ENCODE assay signal across 8 mouse cellular contexts in the genomic region with DNA sequence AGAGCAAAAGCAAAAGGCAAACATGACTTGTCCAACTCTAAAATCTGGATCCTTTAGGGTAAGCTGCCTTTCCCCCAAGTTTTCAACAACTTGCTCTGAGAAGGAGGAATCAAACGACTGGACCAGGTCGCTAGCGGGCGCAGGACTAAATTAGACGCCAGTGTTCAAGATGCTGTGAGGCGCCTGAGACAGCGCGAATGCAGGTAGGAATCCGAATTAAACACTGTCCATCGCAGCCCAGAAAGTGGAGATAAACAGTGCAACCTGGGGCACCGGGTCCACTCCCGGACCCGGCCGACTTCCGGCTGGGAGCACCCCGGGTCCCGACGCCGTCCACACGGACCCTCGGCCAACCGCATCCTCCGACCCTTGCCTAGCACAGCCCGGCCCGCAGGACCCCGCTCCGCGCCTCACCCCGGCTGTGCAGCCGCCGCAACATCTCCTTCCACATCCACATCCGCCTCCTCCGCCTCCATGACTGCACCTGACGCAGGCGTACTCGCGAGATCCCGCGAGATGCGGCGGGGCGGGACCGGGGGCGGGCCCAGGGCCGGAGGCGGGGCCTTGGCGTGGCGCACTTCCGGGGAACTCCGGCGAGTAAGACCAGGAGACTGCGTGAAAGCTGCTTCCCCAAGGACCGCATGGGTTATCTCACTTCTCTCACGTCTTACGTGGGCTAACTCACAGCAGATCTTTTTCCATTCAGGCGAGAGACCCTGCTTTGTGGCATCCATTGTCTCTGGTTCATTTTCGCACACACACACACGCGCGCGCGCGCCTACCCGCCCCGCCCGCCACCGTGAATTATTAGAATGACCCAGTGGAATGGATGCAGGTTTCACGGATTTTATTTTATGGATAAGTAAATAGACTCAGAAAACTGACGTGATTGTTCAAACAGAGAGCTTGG. TPM values are rescaled to one million over a fixed set of nuclear protein-coding genes. Genes with fewer than 3 reads are reported as not detected.
DNase-seq lines count a peak whose midpoint lies in the region; ATAC-seq and TF ChIP-seq lines count a peak whose summit lies in the region.

Gene Mysm1 (minus strand): TSS at position 511 of the 910 bp plus-strand sequence.

- H3K4me3 ChIP-seq in C2C12 (ENCODE audit: insufficient read depth, poor library complexity, severe bottlenecking) (peak within 1 kb of the TSS; percentile 75), myocyte (peak within 1 kb of the TSS; percentile 70)
- H3K4me3 ChIP-seq in erythroblast, embryonic 14.5 days (replicated peaks), result peak within 1 kb of the TSS; percentile 88
- H3K4me3 ChIP-seq in heart, embryonic 11.5 days (ENCODE audit: low read depth, low read length), result peak within 1 kb of the TSS; percentile 77
- H3K4me3 ChIP-seq in kidney, embryonic 16.5 days (ENCODE audit: low read length), result peak within 1 kb of the TSS; percentile 90
- H3K4me3 ChIP-seq in liver, adult 2 months (ENCODE audit: insufficient read depth, low read depth, low read length), result peak within 1 kb of the TSS; percentile 89

- H3K4me1 ChIP-seq in erythroblast, embryonic 14.5 days (ENCODE audit: control insufficient read depth), result peaks cover 22% of the 10 kb centered on the region
- H3K4me1 ChIP-seq in heart, embryonic 11.5 days (ENCODE audit: control insufficient read depth, insufficient read depth, low read length), result peaks cover 10% of the 10 kb centered on the region
- H3K4me1 ChIP-seq in kidney, embryonic 16.5 days (ENCODE audit: insufficient read depth, low read length), result peaks cover 17% of the 10 kb centered on the region
- peaks cover 10% of the 10 kb centered on the region for H3K4me1 ChIP-seq in liver, adult 2 months (ENCODE audit: control insufficient read depth, insufficient read depth, low read length)

- H3K27me3 ChIP-seq in C2C12 (ENCODE audit: control insufficient read depth, insufficient read depth, insufficient read length) (no peaks in the 10 kb centered on the region), myocyte (ENCODE audit: control insufficient read depth, insufficient read depth, insufficient read length) (no peaks in the 10 kb centered on the region)
- H3K27me3 ChIP-seq in erythroblast, embryonic 14.5 days (ENCODE audit: control insufficient read depth), result no peaks in the 10 kb centered on the region
- H3K27me3 ChIP-seq in heart, embryonic 11.5 days (ENCODE audit: control insufficient read depth, insufficient read depth, low read length), result no peaks in the 10 kb centered on the region
- H3K27me3 ChIP-seq in kidney, embryonic 16.5 days (ENCODE audit: insufficient read depth, low read length), result no peaks in the 10 kb centered on the region
- no peaks in the 10 kb centered on the region for H3K27me3 ChIP-seq in liver, adult 2 months (ENCODE audit: control insufficient read depth, insufficient read depth, low read length)
- no peaks in the 10 kb centered on the region for H3K27me3 ChIP-seq in splenic B cell, adult 2 months (ENCODE audit: control insufficient read depth, insufficient read depth, low read length, poor library complexity, severe bottlenecking)

- peak; percentile 98 for DNase-seq in brain, embryonic 14.5 days (ENCODE audit: low read depth)
- DNase-seq in liver, adult 2 months (ENCODE audit: extremely low read depth, low read depth, low spot score), result peak; percentile 64
- peak; percentile 97 for DNase-seq in splenic B cell, adult 2 months (ENCODE audit: low read depth, low spot score)

- TF ChIP-seq POLR2A in brain, embryonic 14.5 days (IDR thresholded peaks at IDR 0.05; ENCODE audit: borderline replicate concordance, extremely low read depth, insufficient read depth, insufficient read length, poor library complexity, severe bottlenecking), result peak; percentile 90
- TF ChIP-seq POLR2A in liver, adult 2 months (IDR thresholded peaks at IDR 0.05; ENCODE audit: extremely low read depth, insufficient read depth, low read length), result peak; percentile 77; the same call in 1 of the 2 replicates
- peak; percentile 97 for TF ChIP-seq POLR2A in myocyte (IDR thresholded peaks at IDR 0.05; ENCODE audit: insufficient read length, low read depth)

- peak within 1 kb of the TSS; percentile 89 for H3K4me2 ChIP-seq in heart, embryonic 11.5 days
- peak within 1 kb of the TSS; percentile 78 for H3K4me2 ChIP-seq in kidney, embryonic 16.5 days (replicated peaks; ENCODE audit: low read depth, low read length)
- H3K4me2 ChIP-seq in myocyte (ENCODE audit: low read depth), result peak within 1 kb of the TSS; percentile 90

- H3K27ac ChIP-seq in heart, embryonic 11.5 days (ENCODE audit: low read depth, low read length), result peak within 1 kb of the TSS; percentile 78
- peak within 1 kb of the TSS; percentile 85 for H3K27ac ChIP-seq in kidney, embryonic 16.5 days (ENCODE audit: low read length)
- peak within 1 kb of the TSS; percentile 68 for H3K27ac ChIP-seq in liver, adult 2 months (replicated peaks; ENCODE audit: insufficient read depth, low read depth, low read length)

- peaks cover 30% of the 10 kb centered on the region for H3K79me3 ChIP-seq in C2C12 (ENCODE audit: low read depth)

- TF ChIP-seq CTCF in C2C12 (IDR thresholded peaks at IDR 0.05; ENCODE audit: control insufficient read depth, insufficient read depth, insufficient read length), result no peak
- no peak for TF ChIP-seq CTCF in brain, embryonic 14.5 days (IDR thresholded peaks at IDR 0.05; ENCODE audit: borderline replicate concordance, extremely low read depth, insufficient read depth, insufficient read length)
- no peak for TF ChIP-seq CTCF in liver, adult 2 months (IDR thresholded peaks at IDR 0.05; ENCODE audit: low read depth, low read length)

- WGBS in heart, embryonic 11.5 days (ENCODE audit: insufficient replicate concordance), result under 1% methylated on average over 69 of the region's 69 CpGs
- WGBS in kidney, embryonic 16.5 days, result under 1% methylated on average over 68 of the region's 69 CpGs
- under 1% methylated on average over 69 of the region's 69 CpGs for WGBS in liver, adult 2 months

- ATAC-seq in heart, embryonic 11.5 days (replicated peaks; ENCODE audit: insufficient number of reproducible peaks, low FRiP score, low TSS enrichment), result peak; percentile 98
- peak; percentile 100 for ATAC-seq in kidney, embryonic 16.5 days (ENCODE audit: low FRiP score, low TSS enrichment)

- peaks cover 38% of the 10 kb centered on the region for H3K79me2 ChIP-seq in C2C12 (ENCODE audit: control insufficient read depth, insufficient read depth)
- peaks cover 15% of the 10 kb centered on the region; the same call in 1 of the 2 replicates for H3K79me2 ChIP-seq in liver, adult 2 months (ENCODE audit: control insufficient read depth, insufficient read depth, low read length)
- peaks cover 33% of the 10 kb centered on the region for H3K79me2 ChIP-seq in myocyte (ENCODE audit: control insufficient read depth, insufficient read depth)

- H3K9ac ChIP-seq in heart, embryonic 11.5 days (ENCODE audit: low read depth, low read length), result peak within 1 kb of the TSS; percentile 91
- H3K9ac ChIP-seq in kidney, embryonic 16.5 days (replicated peaks; ENCODE audit: low read length), result peak within 1 kb of the TSS; percentile 94
- peak within 1 kb of the TSS; percentile 91 for H3K9ac ChIP-seq in liver, adult 2 months (ENCODE audit: low read depth, low read length)

- peak within 1 kb of the TSS; percentile 87 for H3ac ChIP-seq in C2C12 (ENCODE audit: control insufficient read depth, insufficient read length, low read depth)
- peak within 1 kb of the TSS; percentile 97 for H3ac ChIP-seq in myocyte (ENCODE audit: control insufficient read depth, insufficient read length)

- no peaks in the 10 kb centered on the region for H3K9me3 ChIP-seq in erythroblast, embryonic 14.5 days (ENCODE audit: control insufficient read depth, low read length)
- no peaks in the 10 kb centered on the region for H3K9me3 ChIP-seq in heart, embryonic 11.5 days (replicated peaks; ENCODE audit: control insufficient read depth, low read length)
- H3K9me3 ChIP-seq in kidney, embryonic 16.5 days (ENCODE audit: low read length), result no peaks in the 10 kb centered on the region

- H3K36me3 ChIP-seq in C2C12 (ENCODE audit: control insufficient read depth, insufficient read depth) (peaks cover 21% of the 10 kb centered on the region), myocyte (ENCODE audit: control insufficient read depth, insufficient read depth) (peaks cover 3% of the 10 kb centered on the region)
- peaks cover 19% of the 10 kb centered on the region for H3K36me3 ChIP-seq in erythroblast, embryonic 14.5 days (ENCODE audit: control insufficient read depth)
- peaks cover 5% of the 10 kb centered on the region; the same call in 1 of the 2 replicates for H3K36me3 ChIP-seq in heart, embryonic 11.5 days (ENCODE audit: control insufficient read depth, insufficient read depth, low read length)
- H3K36me3 ChIP-seq in kidney, embryonic 16.5 days (ENCODE audit: insufficient read depth, low read length), result peaks cover 4% of the 10 kb centered on the region; the same call in 1 of the 2 replicates
- peaks cover 12% of the 10 kb centered on the region for H3K36me3 ChIP-seq in liver, adult 2 months (ENCODE audit: control insufficient read depth, insufficient read depth, low read length)
- no peaks in the 10 kb centered on the region; the same call in 1 of the 2 replicates for H3K36me3 ChIP-seq in splenic B cell, adult 2 months (ENCODE audit: control insufficient read depth, insufficient read depth, low read length, poor library complexity, severe bottlenecking)

TF ChIP-seq in C2C12, 6 proteins besides CTCF, POLR2A, EP300 and RAD21 (continues in another document):
- TF ChIP-seq MYOG (IDR thresholded peaks at IDR 0.05; ENCODE audit: control insufficient read depth, extremely low read depth, insufficient read length) (no peak), USF1 (IDR thresholded peaks at IDR 0.05; ENCODE audit: low read depth) (no peak), FOSL1 (IDR thresholded peaks at IDR 0.05; ENCODE audit: insufficient read depth, low read length, poor library complexity, severe bottlenecking) (no peak), MYOD1 (IDR thresholded peaks at IDR 0.05; ENCODE audit: control insufficient read depth, insufficient read length, low read depth) (no peak)

TF ChIP-seq in myocyte, 11 proteins besides CTCF, POLR2A, EP300 and RAD21 (continues in another document):
- TF ChIP-seq POLR2AphosphoS2 (IDR thresholded peaks at IDR 0.05; ENCODE audit: insufficient read length, low read depth) (peak; percentile 95), TCF3 (IDR thresholded peaks at IDR 0.05; ENCODE audit: insufficient read length, low read depth) (no peak), USF1 (IDR thresholded peaks at IDR 0.05; ENCODE audit: low read depth) (no peak), MYOG (IDR thresholded peaks at IDR 0.05; ENCODE audit: control insufficient read depth in 1 of 3, insufficient read depth in 1 of 3, insufficient read length in 2 of 3, low read depth in 2 of 3) (peak in 2 of 3 experiments; percentile 58 to 61)

RNA-seq across cellular contexts. Expression of gene Mysm1, which starts in this region (rescaled TPM):
- polyA plus RNA-seq in C2C12 (2012; fragmentation: generic; extraction: Trizol), result 2.2 TPM
- 18.6 and 20.0 TPM in 2 replicates for polyA plus RNA-seq in brain, embryonic 14.5 days (2012; rRNA removed)
- polyA plus RNA-seq in erythroblast, embryonic 14.5 days (2012), result 0.12 TPM in 2 replicates
- 18.9 and 23.9 TPM in 2 replicates for polyA plus RNA-seq in heart, embryonic 11.5 days (2014; fragmentation: Nextera tagmentation; extraction: Ambion mirVana)
- polyA plus RNA-seq in kidney, embryonic 16.5 days (2015; fragmentation: Nextera tagmentation; extraction: Ambion mirVana), result 25.2 and 29.8 TPM in 2 replicates
- total RNA-seq in liver, adult 2 months (2014; rRNA removed), result 12.7 and 14.4 TPM in 2 replicates
- polyA plus RNA-seq in liver, adult 2 months (2012; rRNA removed), result 1.6 and 1.8 TPM in 2 replicates
- polyA plus RNA-seq in myocyte (2012; fragmentation: generic; extraction: Trizol), result 2.1 TPM

Comparison
In these comparisons a context has a peak if more than half of its experiments do, and no peak if none do; other contexts are left out.
1. Peak in every context shown above with its lines: DNase-seq, ATAC-seq, H3K4me3 ChIP-seq and H3K27ac ChIP-seq.